ENCODE assay signal across 11 mouse cellular contexts in genomic region chr4:58419225-58419624, GRCm38 (mm10).
A peak's percentile ranks its signal among the peaks of the same experiment; 100 is the strongest.
DNase-seq lines count a peak whose midpoint lies in the region; ATAC-seq and TF ChIP-seq lines count a peak whose summit lies in the region.
"Had no signal": no experiment of that assay in that cellular context is flagged by ENCODE, and none has a peak within 500 bp of the region (broad histone marks: within the 10 kb centered on the region; RNA-seq: fewer than 3 reads in every experiment).

No protein-coding gene starts in this region.

- H3K4me3 ChIP-seq in heart, embryonic 16.5 days (ENCODE audit: low read length), result no peak overlapping the region
- H3K4me3 ChIP-seq in heart, embryonic 10.5 days, result no peak overlapping the region
- no peak overlapping the region for H3K4me3 ChIP-seq in liver, adult 2 months (ENCODE audit: insufficient read depth, low read depth, low read length)
- no peak overlapping the region for H3K4me3 ChIP-seq in E14TG2a.4 (replicated peaks; ENCODE audit: low read length)
- H3K4me3 ChIP-seq: forebrain, embryonic 12.5 days; hindbrain, embryonic 10.5 days had no signal

- no peaks in the 10 kb centered on the region for H3K79me2 ChIP-seq in liver, adult 2 months (ENCODE audit: control insufficient read depth, insufficient read depth, low read length)

- 24% methylated on average over 5 of the region's 5 CpGs for WGBS in heart, embryonic 16.5 days
- 32% methylated on average over 5 of the region's 5 CpGs for WGBS in heart, embryonic 10.5 days
- 11% methylated on average over 5 of the region's 5 CpGs for WGBS in liver, adult 2 months

- DNase-seq in heart, embryonic 10.5 days (ENCODE audit: low spot score), result no peak
- no peak for DNase-seq in liver, adult 2 months (ENCODE audit: extremely low read depth, low read depth, low spot score)
- no peak for DNase-seq in liver
- DNase-seq in brain, embryonic 14.5 days (ENCODE audit: low read depth), result peak; percentile 17
- DNase-seq: lung, postnatal 14 days; thymus, adult 2 months had no signal

- H3K27ac ChIP-seq in heart, embryonic 16.5 days (ENCODE audit: low read length), result no peak overlapping the region
- no peak overlapping the region for H3K27ac ChIP-seq in heart, embryonic 10.5 days
- no peak overlapping the region for H3K27ac ChIP-seq in liver, adult 2 months (replicated peaks; ENCODE audit: insufficient read depth, low read depth, low read length)
- H3K27ac ChIP-seq: forebrain, embryonic 12.5 days; hindbrain, embryonic 10.5 days had no signal

- H3K4me2 ChIP-seq in heart, embryonic 16.5 days (ENCODE audit: low read depth, low read length), result 0 out of 2 replicates have a peak overlapping the region, but pooled peaks have one; percentile 20
- H3K4me2 ChIP-seq: forebrain, embryonic 12.5 days had no signal

- no peaks in the 10 kb centered on the region for H3K9me3 ChIP-seq in heart, embryonic 16.5 days (replicated peaks; ENCODE audit: control insufficient read depth, low read length)
- no peaks in the 10 kb centered on the region for H3K9me3 ChIP-seq in heart, embryonic 10.5 days
- H3K9me3 ChIP-seq in E14TG2a.4 (ENCODE audit: low read length), result peaks cover 6% of the 10 kb centered on the region
- H3K9me3 ChIP-seq: forebrain, embryonic 12.5 days; hindbrain, embryonic 10.5 days had no signal

- TF ChIP-seq POLR2A in liver, adult 2 months (IDR thresholded peaks at IDR 0.05; ENCODE audit: extremely low read depth, insufficient read depth, low read length), result no peak
- no peak for TF ChIP-seq POLR2A in brain, embryonic 14.5 days (IDR thresholded peaks at IDR 0.05; ENCODE audit: borderline replicate concordance, extremely low read depth, insufficient read depth, insufficient read length, poor library complexity, severe bottlenecking)

- no peaks in the 10 kb centered on the region for H3K4me1 ChIP-seq in heart, embryonic 16.5 days (ENCODE audit: control insufficient read depth, insufficient read depth, low read length)
- H3K4me1 ChIP-seq in heart, embryonic 10.5 days, result no peaks in the 10 kb centered on the region
- H3K4me1 ChIP-seq in liver, adult 2 months (ENCODE audit: control insufficient read depth, insufficient read depth, low read length), result no peaks in the 10 kb centered on the region
- no peaks in the 10 kb centered on the region for H3K4me1 ChIP-seq in E14TG2a.4 (replicated peaks; ENCODE audit: low read depth, low read length)
- H3K4me1 ChIP-seq: forebrain, embryonic 12.5 days; hindbrain, embryonic 10.5 days had no signal

- peak; percentile 13; the same call in 1 of the 2 replicates for TF ChIP-seq CTCF in liver, adult 2 months (IDR thresholded peaks at IDR 0.05; ENCODE audit: low read depth, low read length)
- 0 out of 2 replicates have a peak, but pooled peaks have one; percentile 4 for TF ChIP-seq CTCF in E14TG2a.4 (conservative IDR thresholded peaks at IDR 0.05; ENCODE audit: low read length)
- no peak; the same call in 1 of the 2 replicates for TF ChIP-seq CTCF in brain, embryonic 14.5 days (IDR thresholded peaks at IDR 0.05; ENCODE audit: borderline replicate concordance, extremely low read depth, insufficient read depth, insufficient read length)

- no peaks in the 10 kb centered on the region for H3K27me3 ChIP-seq in heart, embryonic 16.5 days (ENCODE audit: control insufficient read depth, insufficient read depth, low read length)
- H3K27me3 ChIP-seq in heart, embryonic 10.5 days (ENCODE audit: insufficient read depth, poor library complexity, severe bottlenecking), result no peaks in the 10 kb centered on the region
- H3K27me3 ChIP-seq in liver, adult 2 months (ENCODE audit: control insufficient read depth, insufficient read depth, low read length), result 0 out of 2 replicates have a peak, but pooled peaks cover 2% of the 10 kb centered on the region
- H3K27me3 ChIP-seq in E14TG2a.4 (ENCODE audit: insufficient read depth, low read length), result peaks cover 4% of the 10 kb centered on the region; the same call in 1 of the 2 replicates
- H3K27me3 ChIP-seq: forebrain, embryonic 12.5 days had no signal

- ATAC-seq in heart, embryonic 16.5 days (replicated peaks; ENCODE audit: extremely low read depth, insufficient read depth, low FRiP score), result no peak
- ATAC-seq in activated CD4-positive, CD25-positive, alpha-beta regulatory T cell, adult 4 months, result no peak

- H3K9ac ChIP-seq in heart, embryonic 16.5 days (ENCODE audit: low read length), result no peak overlapping the region
- H3K9ac ChIP-seq in liver, adult 2 months (ENCODE audit: low read depth, low read length), result no peak overlapping the region
- H3K9ac ChIP-seq: forebrain, embryonic 12.5 days had no signal

- H3K36me3 ChIP-seq in heart, embryonic 16.5 days (ENCODE audit: control insufficient read depth, insufficient read depth), result no peaks in the 10 kb centered on the region
- no peaks in the 10 kb centered on the region for H3K36me3 ChIP-seq in heart, embryonic 10.5 days
- H3K36me3 ChIP-seq in liver, adult 2 months (ENCODE audit: control insufficient read depth, insufficient read depth, low read length), result no peaks in the 10 kb centered on the region
- H3K36me3 ChIP-seq in E14TG2a.4 (ENCODE audit: insufficient read depth, low read length), result no peaks in the 10 kb centered on the region
- H3K36me3 ChIP-seq: forebrain, embryonic 12.5 days; hindbrain, embryonic 10.5 days had no signal
